Mouse (Mus musculus) cortical plate, adult 2 months (tissue): ENCODE data around the gene Capza1. TPM values are rescaled to one million over a fixed set of nuclear protein-coding genes. Genes with fewer than 3 reads are reported as not detected.
"Not testable (repeated sequence)": the region's sequence is repeated elsewhere in the genome, so short reads cannot be mapped to it uniquely, and the experiment has no call there.

Experiments used
- H3K27ac ChIP-seq: fragments of 200-500 bp; 2 replicates; pipeline ENCODE4 v1.5.1; 2012; ENCODE audit warnings: low read length, control low read depth, inconsistent platforms; ENCODE audit not compliant: insufficient read depth
- H3K4me1 ChIP-seq: fragments of 200-500 bp; 2 replicates; pipeline ENCODE4 v1.6.1; 2011; ENCODE audit warnings: low read length; ENCODE audit not compliant: control insufficient read depth, insufficient read depth
- H3K4me3 ChIP-seq: fragments of 200-500 bp; 2 replicates; pipeline ENCODE4 v1.5.1; 2011; ENCODE audit warnings: mild to moderate bottlenecking, low read length, control low read depth; ENCODE audit not compliant: insufficient read depth
- CTCF ChIP-seq: fragments of 200-500 bp; IDR thresholded peaks from 2 replicates; pipeline ENCODE4 v1.5.1; 2011; ENCODE audit warnings: mild to moderate bottlenecking, control low read depth, low read length; ENCODE audit not compliant: insufficient read depth; ENCODE audit errors: extremely low read depth
- POLR2A ChIP-seq: fragments of 200-500 bp; IDR thresholded peaks from 2 replicates; pipeline ENCODE4 v1.6.1; 2011; ENCODE audit warnings: mild to moderate bottlenecking, low read length, control low read depth; ENCODE audit not compliant: insufficient read depth; ENCODE audit errors: extremely low read depth
- polyA plus RNA-seq: library from polyadenylated mRNA; depleted of rRNA; stranded (reverse); fragments of >200 nt; gene quantifications from 2 replicates; pipeline ENCODE4 v1.2.3, GENCODE M21; 2012

Gene Capza1
- polyA plus RNA-seq, 1 experiment = 27.1 TPM

DNA sequence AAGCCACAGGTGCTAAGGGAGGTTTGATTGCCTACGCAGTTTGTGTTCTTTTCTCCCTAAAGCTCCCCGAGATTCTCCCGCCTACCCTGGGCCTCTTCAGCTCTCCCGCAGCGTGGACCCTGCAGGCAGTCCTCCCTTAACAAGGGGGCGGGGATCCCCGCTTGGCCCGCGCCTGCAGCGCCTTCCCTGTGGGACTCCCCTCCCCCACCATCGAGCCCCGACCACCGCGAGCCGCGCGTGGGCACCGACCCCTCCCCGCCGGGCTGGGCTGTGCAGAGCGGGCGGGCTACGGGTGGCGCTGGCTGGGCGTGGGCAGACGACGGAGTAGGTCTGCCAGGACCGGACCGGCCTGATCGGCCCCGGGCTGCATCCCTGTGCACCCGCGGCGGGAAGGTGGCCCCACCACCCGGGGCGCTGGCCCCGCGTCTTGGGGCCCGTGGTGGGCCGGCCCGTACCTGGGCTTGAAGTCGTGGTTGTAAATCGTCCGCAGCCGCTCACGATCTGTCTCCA, 46.8 kb downstream of the Capza1 start:
- peak overlapping the region; percentile 63 for H3K27ac ChIP-seq
- no peak for TF ChIP-seq CTCF
- no peak for TF ChIP-seq POLR2A
- H3K4me1 ChIP-seq = peaks cover 7% of the 10 kb centered on the region; the same call in 1 of the 2 replicates
- H3K4me3 ChIP-seq = peak overlapping the region; percentile 90

DNA sequence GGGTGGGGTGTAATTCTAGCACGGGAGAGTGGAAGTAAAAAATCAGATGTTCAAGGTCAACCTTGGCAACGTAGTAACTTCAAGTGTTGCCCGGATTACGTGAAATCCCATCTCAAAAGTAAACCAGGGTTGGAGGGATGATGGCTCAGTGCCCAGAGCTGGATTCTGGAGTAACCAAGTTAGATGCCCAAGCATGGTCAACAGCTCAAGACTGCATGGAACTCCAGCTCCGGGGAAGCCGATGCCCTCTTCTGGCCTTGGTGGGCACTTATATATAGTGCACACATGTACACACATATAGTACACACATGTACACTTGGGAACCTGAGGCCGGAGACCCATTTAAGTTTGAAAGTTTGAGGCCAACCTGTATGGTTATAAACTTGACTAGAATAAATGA, 48.2 kb downstream of the Capza1 start:
- H3K4me1 ChIP-seq = peaks cover 7% of the 10 kb centered on the region; the same call in 1 of the 2 replicates
- no peak for TF ChIP-seq CTCF
- TF ChIP-seq POLR2A = no peak
- H3K4me3 ChIP-seq = no peak overlapping the region
- H3K27ac ChIP-seq = no peak overlapping the region

- H3K4me3 ChIP-seq = no peak overlapping the region
- H3K4me1 ChIP-seq = peaks cover 7% of the 10 kb centered on the region; the same call in 1 of the 2 replicates
- no peak overlapping the region for H3K27ac ChIP-seq
- TF ChIP-seq CTCF (no peak), POLR2A (no peak)
Measured at GRCm38 (mm10) chr3:104815346-104815745, 49.0 kb downstream of the Capza1 start.

DNA sequence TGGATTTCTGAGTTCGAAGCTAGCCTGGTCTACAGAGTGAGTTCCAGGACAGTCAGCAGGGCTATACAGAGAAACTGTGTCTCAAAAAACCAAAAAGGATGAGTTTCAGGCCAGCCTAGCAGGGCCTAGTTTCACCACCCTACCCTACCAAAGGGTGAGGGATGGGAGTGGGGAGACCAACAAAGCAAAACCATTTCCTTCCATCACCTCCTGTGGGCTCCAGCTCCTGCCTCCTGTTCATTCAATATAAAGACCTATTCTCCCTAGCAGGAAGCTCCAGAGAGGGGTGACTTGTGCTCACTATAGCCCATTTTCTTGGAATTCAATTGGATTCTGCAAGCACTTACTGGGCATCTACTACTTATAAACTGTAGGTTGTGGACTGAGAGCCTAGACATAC, 49.6 kb downstream of the Capza1 start:
- Histone ChIP-seq H3K4me1 (peaks cover 7% of the 10 kb centered on the region; the same call in 1 of the 2 replicates), H3K27ac (no peak overlapping the region), H3K4me3 (no peak overlapping the region)
- no peak for TF ChIP-seq CTCF
- TF ChIP-seq POLR2A = no peak

- H3K27ac ChIP-seq, H3K4me3 ChIP-seq: not testable (repeated sequence)
Measured at GRCm38 (mm10) chr3:104813227-104813626, 51.1 kb downstream of the Capza1 start.

DNA sequence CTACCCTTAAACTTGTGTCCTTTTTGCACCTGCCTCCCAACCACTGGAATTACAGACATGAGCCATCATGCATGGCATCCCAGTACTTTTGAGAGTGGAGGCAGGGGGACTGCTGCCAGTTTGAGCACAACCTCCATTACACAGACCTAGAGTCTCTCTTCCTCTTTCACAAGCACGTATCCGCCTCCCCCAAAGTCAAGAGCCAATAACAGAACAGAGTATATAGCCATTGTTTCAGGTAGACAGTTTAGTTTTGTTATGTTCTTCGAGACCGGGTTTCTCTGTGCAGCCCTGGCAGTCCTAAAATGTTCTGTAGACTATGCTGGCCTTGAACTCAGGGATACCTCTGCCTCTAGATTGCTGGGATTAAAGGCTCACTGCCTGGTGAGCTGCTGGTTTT, 52.1 kb downstream of the Capza1 start:
- Histone ChIP-seq H3K4me3 (no peak overlapping the region), H3K27ac (no peak overlapping the region), H3K4me1 (peaks cover 3% of the 10 kb centered on the region; the same call in 1 of the 2 replicates)
- TF ChIP-seq POLR2A (no peak), CTCF (no peak)

More at GRCm38 (mm10) chr3:104813227-104813626, 51.1 kb downstream of the Capza1 start:
- not testable (repeated sequence) for H3K4me1 ChIP-seq

DNA sequence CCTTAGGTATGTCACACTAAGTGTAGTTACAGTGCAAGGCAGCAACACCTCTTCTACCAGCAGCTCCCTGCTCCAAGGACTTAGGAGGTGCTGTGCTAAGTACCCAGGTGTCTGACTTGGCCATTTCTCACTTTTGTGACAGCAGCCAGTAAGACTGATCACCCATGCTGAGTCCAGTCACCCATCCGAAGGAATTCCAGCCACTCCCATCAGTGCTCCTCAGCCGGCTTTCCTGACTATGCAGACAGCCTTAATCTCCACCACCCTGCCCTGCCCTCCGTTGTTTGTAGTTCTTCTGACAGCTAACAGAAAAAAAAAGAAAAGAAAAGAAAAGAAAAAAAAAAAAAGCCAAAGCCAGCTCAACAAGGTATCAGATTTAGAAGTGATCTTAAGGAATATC, 52.6 kb downstream of the Capza1 start:
- H3K4me3 ChIP-seq = no peak overlapping the region
- no peak overlapping the region for H3K27ac ChIP-seq
- no peaks in the 10 kb centered on the region for H3K4me1 ChIP-seq
- no peak for TF ChIP-seq POLR2A
- no peak for TF ChIP-seq CTCF

- H3K4me3 ChIP-seq = no peak overlapping the region
- no peaks in the 10 kb centered on the region for H3K4me1 ChIP-seq
- TF ChIP-seq POLR2A (no peak), CTCF (no peak)
- no peak overlapping the region for H3K27ac ChIP-seq
Measured at GRCm38 (mm10) chr3:104805539-104805938, 58.8 kb downstream of the Capza1 start.

- TF ChIP-seq CTCF = no peak
- TF ChIP-seq POLR2A = no peak
- no peak overlapping the region for H3K27ac ChIP-seq
Measured at GRCm38 (mm10) chr3:104804312-104804711, 60.0 kb downstream of the Capza1 start.

GRCm38 (mm10) chr3:104801481-104801880, 62.8 kb downstream of the Capza1 start:
- Histone ChIP-seq H3K4me1 (no peaks in the 10 kb centered on the region), H3K4me3 (no peak overlapping the region), H3K27ac (no peak overlapping the region)
- no peak for TF ChIP-seq POLR2A
- no peak for TF ChIP-seq CTCF

More at GRCm38 (mm10) chr3:104804312-104804711, 60.0 kb downstream of the Capza1 start:
- no peak overlapping the region for H3K4me3 ChIP-seq
- no peaks in the 10 kb centered on the region for H3K4me1 ChIP-seq

DNA sequence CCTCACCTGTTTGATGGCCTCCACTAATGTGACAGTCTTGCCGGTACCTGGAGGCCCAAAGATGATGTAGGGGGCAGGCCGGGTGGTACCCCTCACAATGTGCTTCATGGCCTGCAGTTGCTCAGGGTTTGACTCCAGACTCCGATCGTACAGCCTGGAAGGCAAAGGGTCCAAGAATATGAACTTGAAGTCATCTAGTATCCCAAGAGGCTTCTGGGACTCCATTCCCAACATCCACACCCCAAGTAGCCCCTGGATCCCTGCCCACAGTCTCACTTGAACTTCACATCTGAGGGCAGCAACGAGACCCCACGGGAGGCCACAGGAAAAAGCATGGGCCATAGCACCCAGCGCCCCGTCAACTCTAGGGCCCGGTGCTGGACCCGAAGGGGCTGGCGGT, 63.6 kb downstream of the Capza1 start:
- no peak for TF ChIP-seq POLR2A
- TF ChIP-seq CTCF = no peak
- no peak overlapping the region for H3K4me3 ChIP-seq
- H3K27ac ChIP-seq = no peak overlapping the region
- no peaks in the 10 kb centered on the region for H3K4me1 ChIP-seq

GRCm38 (mm10) chr3:104796430-104797082, 67.7 kb downstream of the Capza1 start:
- TF ChIP-seq CTCF = no peak
- TF ChIP-seq POLR2A = no peak
- no peak overlapping the region for H3K27ac ChIP-seq
- H3K4me3 ChIP-seq = no peak overlapping the region
- peaks cover 4% of the 10 kb centered on the region for H3K4me1 ChIP-seq
